Mouse (Mus musculus) layer of hippocampus, adult 2 months (tissue): Measurements from ENCODE around the gene Gbp2b. TPM values are rescaled to one million over a fixed set of nuclear protein-coding genes. Genes with fewer than 3 reads are reported as not detected.
"Not testable (repeated sequence)": the region's sequence is repeated elsewhere in the genome, so short reads cannot be mapped to it uniquely, and the experiment has no call there.

Experiments used
- DNase-seq, 2 experiments: peaks; one replicate each; pipeline ENCODE4 v3.0.0; 2022; ENCODE audit warnings: low spot score in 2 of 2
- H3K27ac ChIP-seq: fragments of 200-600 bp; 2 replicates; pipeline ENCODE4 v1.8.1; 2022
- H3K4me3 ChIP-seq: fragments of 200-600 bp; 2 replicates; pipeline ENCODE4 v1.8.1; 2022; ENCODE audit warnings: mild to moderate bottlenecking
- CTCF ChIP-seq: fragments of 200-600 bp; conservative IDR thresholded peaks from 2 replicates; pipeline ENCODE4 v1.8.1; 2022; ENCODE audit warnings: antibody characterized with exemption, mild to moderate bottlenecking, moderate library complexity
- long read RNA-seq, 2 experiments: library from polyadenylated mRNA; stranded (forward); transcript quantifications; one replicate each; pipeline ENCODE4 v2.0.0; 2021; ENCODE audit warnings: borderline mapping rate in 2 of 2
- total RNA-seq, 2 experiments: library from RNA; stranded (reverse); gene quantifications; 2 replicates each; pipeline ENCODE4 v1.2.3; 2021

Gene Gbp2b
- not detected for total RNA-seq
- long read RNA-seq, experiment 1 = 0 reads
- long read RNA-seq, experiment 2 = 0 reads

- Histone ChIP-seq H3K4me3 (no peak within 1 kb of the TSS), H3K27ac (no peak within 1 kb of the TSS)
- TF ChIP-seq CTCF = no peak
- DNase-seq = no peak
These were observed at the start of gene Gbp2b for GRCm38 (mm10) chr3:142594547-142594946. Gene Gbp2b, plus strand, starts transcription at chr3:142594847.

GRCm38 (mm10) chr3:142546690-142547089, 48.0 kb upstream of the Gbp2b start:
- H3K4me3 ChIP-seq = no peak overlapping the region
- no peak for DNase-seq
- no peak for TF ChIP-seq CTCF
- no peak overlapping the region for H3K27ac ChIP-seq

GRCm38 (mm10) chr3:142550052-142550676, 44.5 kb upstream of the Gbp2b start:
- no peak overlapping the region for H3K4me3 ChIP-seq
- no peak overlapping the region for H3K27ac ChIP-seq
- no peak for DNase-seq
- no peak for TF ChIP-seq CTCF

- no peak for DNase-seq
- no peak for TF ChIP-seq CTCF
These were observed 40.0 kb upstream of the Gbp2b start for GRCm38 (mm10) chr3:142554601-142555000.

GRCm38 (mm10) chr3:142555623-142556022, 39.0 kb upstream of the Gbp2b start:
- Histone ChIP-seq H3K4me3 (no peak overlapping the region), H3K27ac (no peak overlapping the region)
- no peak for DNase-seq
- no peak for TF ChIP-seq CTCF

More at GRCm38 (mm10) chr3:142554601-142555000, 40.0 kb upstream of the Gbp2b start:
- no peak overlapping the region for H3K27ac ChIP-seq
- no peak overlapping the region for H3K4me3 ChIP-seq

- peak within 1 kb of the TSS; percentile 81 for H3K27ac ChIP-seq
- H3K4me3 ChIP-seq = peak within 1 kb of the TSS; percentile 58
- no peak for DNase-seq
- TF ChIP-seq CTCF = no peak
These were observed 34.9 kb upstream of the Gbp2b start, which contains the start of gene Gbp3 for GRCm38 (mm10) chr3:142559632-142560228. Gene Gbp3, plus strand, starts transcription at chr3:142560026.

GRCm38 (mm10) chr3:142560296-142560948, 34.2 kb upstream of the Gbp2b start:
- Histone ChIP-seq H3K4me3 (peak overlapping the region; percentile 58), H3K27ac (peak overlapping the region; percentile 81)
- TF ChIP-seq CTCF = peak; percentile 98
- peak; percentile 58 to 72 for DNase-seq

- TF ChIP-seq CTCF = no peak
- Histone ChIP-seq H3K27ac (peak overlapping the region; percentile 81; the same call in 1 of the 2 replicates), H3K4me3 (peak overlapping the region; percentile 58; the same call in 1 of the 2 replicates)
- DNase-seq = no peak
These were observed 33.5 kb upstream of the Gbp2b start for GRCm38 (mm10) chr3:142561045-142561646.

- TF ChIP-seq CTCF = no peak
- no peak overlapping the region for H3K4me3 ChIP-seq
- H3K27ac ChIP-seq = no peak overlapping the region
- no peak for DNase-seq
These were observed 33.0 kb upstream of the Gbp2b start for GRCm38 (mm10) chr3:142561666-142562065.

GRCm38 (mm10) chr3:142567490-142567889, 27.2 kb upstream of the Gbp2b start:
- H3K4me3 ChIP-seq, DNase-seq, H3K27ac ChIP-seq: not testable (repeated sequence)

- H3K27ac ChIP-seq = no peak overlapping the region
- DNase-seq = no peak
- H3K4me3 ChIP-seq = no peak overlapping the region
- TF ChIP-seq CTCF = no peak
These were observed 23.9 kb upstream of the Gbp2b start for GRCm38 (mm10) chr3:142570738-142571137.

- TF ChIP-seq CTCF = no peak
- no peak overlapping the region for H3K27ac ChIP-seq
- H3K4me3 ChIP-seq = no peak overlapping the region
- no peak for DNase-seq
These were observed 17.5 kb upstream of the Gbp2b start for GRCm38 (mm10) chr3:142577108-142577507.

GRCm38 (mm10) chr3:142578342-142578741, 16.3 kb upstream of the Gbp2b start:
- DNase-seq = no peak
- no peak for TF ChIP-seq CTCF
- Histone ChIP-seq H3K4me3 (no peak overlapping the region), H3K27ac (no peak overlapping the region)

- DNase-seq = no peak
- TF ChIP-seq CTCF = no peak
- H3K4me3 ChIP-seq = no peak overlapping the region
- H3K27ac ChIP-seq = no peak overlapping the region
These were observed 11.6 kb upstream of the Gbp2b start for GRCm38 (mm10) chr3:142583067-142583466.
